Mouse (Mus musculus): ENCODE measurements around the gene Olfr802. TPM values are rescaled to one million over a fixed set of nuclear protein-coding genes. Genes with fewer than 3 reads are reported as not detected.

Olfr802 gene
- total RNA-seq (2012; rRNA removed) (not detected in 2 replicates), total RNA-seq (2014; rRNA removed) (not detected in 2 replicates), polyA plus RNA-seq (2012; ENCODE audit: insufficient read length, low read depth) (not detected in 2 replicates)

GRCm38 (mm10) chr10:129688069-129688468 is at the start of gene Olfr802:
Gene Olfr802, minus strand, starts transcription at chr10:129688169.
- H3K27me3 ChIP-seq (replicated peaks) = no peaks in the 10 kb centered on the region
- dilution Hi-C loops (cut with MboI; ENCODE audit: extremely low pct_ligation_motif_present, extremely low pct_unique_long_range_greater_than_20kb, low sequenced_read_pairs) = no loop called here
- H3K4me1 ChIP-seq (ENCODE audit: control insufficient read depth in 1 of 2, insufficient read depth in 2 of 2) = no peaks in the 10 kb centered on the region
- no peak within 1 kb of the TSS for H3K4me3 ChIP-seq (replicated peaks in 1 of 3; ENCODE audit: low read depth in 2 of 3, low read length in 2 of 3, poor library complexity in 1 of 3)
- H3K27ac ChIP-seq (ENCODE audit: insufficient read depth, low read depth) = no peak within 1 kb of the TSS
- no peaks in the 10 kb centered on the region for H3K36me3 ChIP-seq (replicated peaks in 1 of 2; ENCODE audit: control insufficient read depth in 1 of 2, insufficient read depth in 1 of 2, low read length in 1 of 2)
- H3K4me2 ChIP-seq (ENCODE audit: insufficient read depth, low read depth, poor library complexity, severe bottlenecking) = no peak within 1 kb of the TSS
- DNase-seq (ENCODE audit: extremely low read depth) = no peak
- H3K9me3 ChIP-seq (replicated peaks; ENCODE audit: low read length) = no peaks in the 10 kb centered on the region
- no peak for TF ChIP-seq BHLHE40 (IDR thresholded peaks at IDR 0.05; ENCODE audit: low read depth, low read length)
- no peak for TF ChIP-seq RAD21 (IDR thresholded peaks at IDR 0.05; ENCODE audit: low read depth, low read length)
- no peak for TF ChIP-seq NELFE (IDR thresholded peaks at IDR 0.05; ENCODE audit: low read depth, low read length)
- TF ChIP-seq ZC3H11A (IDR thresholded peaks at IDR 0.05; ENCODE audit: low read depth, low read length) = no peak
- TF ChIP-seq ZMIZ1 (IDR thresholded peaks at IDR 0.05; ENCODE audit: low read depth, low read length) = no peak
- TF ChIP-seq TCF12 (IDR thresholded peaks at IDR 0.05; ENCODE audit: low read depth, low read length) = no peak
- no peak for TF ChIP-seq MXI1 (IDR thresholded peaks at IDR 0.05; ENCODE audit: low read depth, low read length)
- no peak for TF ChIP-seq CHD1 (IDR thresholded peaks at IDR 0.05; ENCODE audit: low read depth, low read length)
- TF ChIP-seq HCFC1 (IDR thresholded peaks at IDR 0.05; ENCODE audit: low read depth, low read length) = no peak
- TF ChIP-seq USF1 (IDR thresholded peaks at IDR 0.05; ENCODE audit: low read depth, low read length) = no peak
- no peak for TF ChIP-seq MAFK (IDR thresholded peaks at IDR 0.05; ENCODE audit: insufficient replicate concordance, low read length)
- TF ChIP-seq TBP (conservative IDR thresholded peaks at IDR 0.05; ENCODE audit: low read depth, low read length) = no peak
- no peak for TF ChIP-seq SMC3 (IDR thresholded peaks at IDR 0.05; ENCODE audit: low read depth, low read length)
- no peak for TF ChIP-seq CHD2 (IDR thresholded peaks at IDR 0.05; ENCODE audit: low read length)
- no peak for TF ChIP-seq JUN (IDR thresholded peaks at IDR 0.05; ENCODE audit: insufficient read depth, low read depth, low read length)
- TF ChIP-seq CTCF (conservative IDR thresholded peaks at IDR 0.05 in 1 of 2, IDR thresholded peaks at IDR 0.05 in 1 of 2; ENCODE audit: low read depth in 2 of 2, low read length in 2 of 2) = no peak
- H3K79me2 ChIP-seq (replicated peaks; ENCODE audit: control insufficient read depth, extremely low read depth, insufficient read depth, poor library complexity, severe bottlenecking) = no peaks in the 10 kb centered on the region
- no peak within 1 kb of the TSS for H3K9ac ChIP-seq (ENCODE audit: insufficient read depth, low read depth)
- in situ Hi-C loops (cut with MboI; ENCODE audit: low pct_ligation_motif_present, low pct_unique_long_range_greater_than_20kb, low sequenced_read_pairs) = no loop called here

- Histone ChIP-seq H3K9ac (ENCODE audit: insufficient read depth, low read depth) (no peak within 1 kb of the TSS), H3K4me2 (ENCODE audit: insufficient read depth, low read depth, poor library complexity, severe bottlenecking) (no peak within 1 kb of the TSS), H3K79me2 (replicated peaks; ENCODE audit: control insufficient read depth, extremely low read depth, insufficient read depth, poor library complexity, severe bottlenecking) (no peaks in the 10 kb centered on the region), H3K9me3 (replicated peaks; ENCODE audit: low read length) (no peaks in the 10 kb centered on the region), H3K27me3 (replicated peaks) (no peaks in the 10 kb centered on the region), H3K4me3 (replicated peaks in 1 of 3; ENCODE audit: low read depth in 2 of 3, low read length in 2 of 3, poor library complexity in 1 of 3) (no peak within 1 kb of the TSS), H3K36me3 (replicated peaks in 1 of 2; ENCODE audit: control insufficient read depth in 1 of 2, insufficient read depth in 1 of 2, low read length in 1 of 2) (no peaks in the 10 kb centered on the region), H3K27ac (ENCODE audit: insufficient read depth, low read depth) (no peak within 1 kb of the TSS), H3K4me1 (ENCODE audit: control insufficient read depth in 1 of 2, insufficient read depth in 2 of 2) (no peaks in the 10 kb centered on the region)
- in situ Hi-C loops (cut with MboI; ENCODE audit: low pct_ligation_motif_present, low pct_unique_long_range_greater_than_20kb, low sequenced_read_pairs) = no loop called here
- TF ChIP-seq JUND (conservative IDR thresholded peaks at IDR 0.05; ENCODE audit: low read depth, low read length) = no peak
- TF ChIP-seq ZNF384 (IDR thresholded peaks at IDR 0.05; ENCODE audit: low read depth, low read length) = no peak
- TF ChIP-seq CHD1 (IDR thresholded peaks at IDR 0.05; ENCODE audit: low read depth, low read length) = no peak
- no peak for DNase-seq (ENCODE audit: extremely low read depth)
- dilution Hi-C loops (cut with MboI; ENCODE audit: extremely low pct_ligation_motif_present, extremely low pct_unique_long_range_greater_than_20kb, low sequenced_read_pairs) = no loop called here
Observed at GRCm38 (mm10) chr10:129729275-129729674, 41.3 kb upstream of the Olfr802 start, which contains the start of gene Olfr805. Gene Olfr805, minus strand, starts transcription at chr10:129729375.

Measured in CH12.LX (cell line).